Mouse (Mus musculus) spleen, adult 2 months (tissue): ENCODE results near the gene Eif2d.

ENCODE experiments used
- CTCF ChIP-seq: fragments of 200-500 bp; IDR thresholded peaks from 2 replicates; pipeline ENCODE4 v1.5.1; 2011; ENCODE audit warnings: mild to moderate bottlenecking, inconsistent platforms; ENCODE audit not compliant: insufficient read depth, insufficient read length, insufficient replicate concordance; ENCODE audit errors: extremely low read depth
- POLR2A ChIP-seq: fragments of 200-500 bp; IDR thresholded peaks from 2 replicates; pipeline ENCODE4 v1.6.1; 2011; ENCODE audit warnings: low read depth, low read length, inconsistent platforms

- no peak for TF ChIP-seq POLR2A
- no peak for TF ChIP-seq CTCF
Measured at GRCm38 (mm10) chr1:131135960-131136629, 16.9 kb upstream of the Eif2d start.
